Mouse (Mus musculus) stomach, postnatal 0 days (tissue): Measurements from ENCODE around the gene Gm6899. TPM values are rescaled to one million over a fixed set of nuclear protein-coding genes. Genes with fewer than 3 reads are reported as not detected.

Experiments used
- ATAC-seq: fragments of 200-750 bp; cut with Nextera tagmentation; 2 replicates; pipeline ENCODE4 v1.8.0; 2017; ENCODE audit not compliant: low FRiP score, low TSS enrichment
- DNase-seq: peaks from one replicate; pipeline ENCODE4 v3.0.0-alpha.2; 2016; ENCODE audit warnings: low spot score
- H3K27ac ChIP-seq: fragments of 300-500 bp; sonication (generic); replicated peaks from 2 replicates; pipeline ENCODE4 v1.5.1; 2014; ENCODE audit warnings: mild to moderate bottlenecking, control low read depth
- H3K27me3 ChIP-seq: fragments of 300-500 bp; sonication (generic); 2 replicates; pipeline ENCODE4 v1.6.1; 2014; ENCODE audit warnings: low read length; ENCODE audit not compliant: control insufficient read depth, insufficient read depth
- H3K36me3 ChIP-seq: fragments of 300-500 bp; sonication (generic); 2 replicates; pipeline ENCODE4 v1.6.1; 2014; ENCODE audit warnings: low read length, mixed read lengths; ENCODE audit not compliant: control insufficient read depth, insufficient read depth
- H3K4me1 ChIP-seq: fragments of 300-500 bp; sonication (generic); replicated peaks from 2 replicates; pipeline ENCODE4 v1.6.1; 2014; ENCODE audit warnings: antibody characterized with exemption; ENCODE audit not compliant: control insufficient read depth, insufficient read depth
- H3K4me2 ChIP-seq: fragments of 300-500 bp; sonication (generic); replicated peaks from 2 replicates; pipeline ENCODE4 v1.6.1; 2014; ENCODE audit warnings: low read depth, mild to moderate bottlenecking, control low read depth, moderate library complexity
- H3K4me3 ChIP-seq: fragments of 300-500 bp; sonication (generic); 2 replicates; pipeline ENCODE4 v1.5.1; 2014; ENCODE audit warnings: low read depth, low read length, control low read depth
- H3K9ac ChIP-seq: fragments of 300-500 bp; sonication (generic); 2 replicates; pipeline ENCODE4 v1.6.1; 2014; ENCODE audit warnings: mild to moderate bottlenecking, low read length, control low read depth, mixed read lengths
- H3K9me3 ChIP-seq: fragments of 300-500 bp; sonication (generic); 2 replicates; pipeline ENCODE4 v1.6.1; 2016; ENCODE audit warnings: low read length; ENCODE audit not compliant: control insufficient read depth
- CTCF ChIP-seq: IDR thresholded peaks from 2 replicates; pipeline ENCODE4 v1.5.1; 2016; ENCODE audit warnings: antibody characterized with exemption, low read depth, mild to moderate bottlenecking, moderate library complexity
- EP300 ChIP-seq: optimal IDR thresholded peaks from 2 replicates; pipeline ENCODE3; 2016; ENCODE audit warnings: antibody characterized with exemption
- WGBS: fragments of 180-500 bp; shearing (Covaris S2); extraction: QIAGEN DNeasy Blood & Tissue Kit; methylation state at CpG from one replicate; pipeline ENCODE4 v1.1.7; 2014; 5-methylcytosine and 5-hydroxymethylcytosine counted together
- polyA plus RNA-seq: library from polyadenylated mRNA; unstranded; fragments of >200 nt; fragmentation: Nextera tagmentation; extraction: Ambion mirVana; gene quantifications from 2 replicates; pipeline ENCODE4 v1.2.1, GENCODE M21; 2015

The Gm6899 gene
- polyA plus RNA-seq, 1 experiment from 2014 or later, result not detected

GRCm38 (mm10) chr11:26600692-26601091, 7.7 kb downstream of the Gm6899 start:
- 69% methylated on average over 4 of the region's 4 CpGs for WGBS
- ATAC-seq, result no peak
- Histone ChIP-seq H3K9ac (no peak overlapping the region), H3K4me1 (no peaks in the 10 kb centered on the region), H3K36me3 (no peaks in the 10 kb centered on the region), H3K27me3 (no peaks in the 10 kb centered on the region), H3K27ac (no peak overlapping the region), H3K4me3 (no peak overlapping the region), H3K4me2 (no peak overlapping the region), H3K9me3 (no peaks in the 10 kb centered on the region)
- no peak for DNase-seq
- TF ChIP-seq EP300 (no peak), CTCF (no peak)

- H3K4me2 ChIP-seq, result no peak overlapping the region
- H3K27me3 ChIP-seq, result no peaks in the 10 kb centered on the region
- 76% methylated on average over 2 of the region's 2 CpGs for WGBS
- H3K9me3 ChIP-seq, result no peaks in the 10 kb centered on the region
- ATAC-seq (no peak), DNase-seq (no peak)
- no peak overlapping the region for H3K9ac ChIP-seq
- H3K4me1 ChIP-seq, result no peaks in the 10 kb centered on the region
- H3K27ac ChIP-seq, result no peak overlapping the region
- no peak overlapping the region for H3K4me3 ChIP-seq
- TF ChIP-seq EP300 (no peak), CTCF (no peak)
- no peaks in the 10 kb centered on the region for H3K36me3 ChIP-seq
Measured at GRCm38 (mm10) chr11:26601571-26602175, 8.6 kb downstream of the Gm6899 start.

GRCm38 (mm10) chr11:26604061-26604655, 11.1 kb downstream of the Gm6899 start:
- TF ChIP-seq EP300, result no peak
- TF ChIP-seq CTCF, result no peak
- no peaks in the 10 kb centered on the region for H3K4me1 ChIP-seq
- no peaks in the 10 kb centered on the region for H3K9me3 ChIP-seq
- H3K27me3 ChIP-seq, result no peaks in the 10 kb centered on the region
- no peaks in the 10 kb centered on the region for H3K36me3 ChIP-seq
- no peak overlapping the region for H3K4me2 ChIP-seq
- WGBS, result 97% methylated on average over 1 of the region's 1 CpGs
- no peak for ATAC-seq
- no peak overlapping the region for H3K27ac ChIP-seq
- no peak overlapping the region for H3K9ac ChIP-seq
- no peak overlapping the region for H3K4me3 ChIP-seq
- no peak for DNase-seq

- Histone ChIP-seq H3K9ac (no peak overlapping the region), H3K9me3 (no peaks in the 10 kb centered on the region), H3K36me3 (no peaks in the 10 kb centered on the region), H3K27me3 (no peaks in the 10 kb centered on the region), H3K4me2 (no peak overlapping the region), H3K27ac (no peak overlapping the region), H3K4me1 (no peaks in the 10 kb centered on the region), H3K4me3 (no peak overlapping the region)
- no peak for TF ChIP-seq CTCF
- no peak for TF ChIP-seq EP300
- ATAC-seq (no peak), DNase-seq (no peak)
- WGBS, result 61% methylated on average over 10 of the region's 10 CpGs
Measured at GRCm38 (mm10) chr11:26608795-26609194, 15.8 kb downstream of the Gm6899 start.

GRCm38 (mm10) chr11:26618475-26619223, 25.6 kb downstream of the Gm6899 start:
- no peak overlapping the region for H3K4me3 ChIP-seq
- no peaks in the 10 kb centered on the region for H3K4me1 ChIP-seq
- TF ChIP-seq CTCF (no peak), EP300 (no peak)
- no peak for ATAC-seq
- no peak overlapping the region for H3K9ac ChIP-seq
- no peak overlapping the region for H3K27ac ChIP-seq
- H3K9me3 ChIP-seq, result no peaks in the 10 kb centered on the region
- 85% methylated on average over 2 of the region's 2 CpGs for WGBS
- no peak overlapping the region for H3K4me2 ChIP-seq
- H3K27me3 ChIP-seq, result no peaks in the 10 kb centered on the region
- no peak for DNase-seq
- H3K36me3 ChIP-seq, result no peaks in the 10 kb centered on the region

GRCm38 (mm10) chr11:26622727-26623126, 29.7 kb downstream of the Gm6899 start:
- no peaks in the 10 kb centered on the region for H3K9me3 ChIP-seq
- DNase-seq (no peak), ATAC-seq (no peak)
- no peak overlapping the region for H3K4me2 ChIP-seq
- H3K9ac ChIP-seq, result no peak overlapping the region
- H3K36me3 ChIP-seq, result no peaks in the 10 kb centered on the region
- no peak for TF ChIP-seq EP300
- no peak for TF ChIP-seq CTCF
- no peak overlapping the region for H3K4me3 ChIP-seq
- 72% methylated on average over 5 of the region's 5 CpGs for WGBS
- H3K27ac ChIP-seq, result no peak overlapping the region
- H3K4me1 ChIP-seq, result no peaks in the 10 kb centered on the region
- H3K27me3 ChIP-seq, result no peaks in the 10 kb centered on the region
